Mouse (Mus musculus): ENCODE measurements at regions not wholly inside any gene's neighbourhood (a gene's known extent, or its start where the extent isn't known, plus 50 kb on each side); places are given as distances from the start of the nearest gene placed in this dataset.

- Histone ChIP-seq H3K36me3 (ENCODE audit: control insufficient read depth, insufficient read depth, low read length) (no peaks in the 10 kb centered on the region), H3K9me3 (replicated peaks; ENCODE audit: control insufficient read depth, low read length, poor library complexity, severe bottlenecking) (no peaks in the 10 kb centered on the region), H3K4me3 (ENCODE audit: low read depth, low read length) (no peak overlapping the region), H3K27me3 (ENCODE audit: control insufficient read depth, insufficient read depth, low read depth, low read length) (no peaks in the 10 kb centered on the region), H3K9ac (ENCODE audit: low read depth, low read length) (no peak overlapping the region), H3K4me2 (ENCODE audit: low read length) (no peak overlapping the region), H3K27ac (ENCODE audit: low read length) (no peak overlapping the region), H3K4me1 (ENCODE audit: control insufficient read depth, insufficient read depth, low read length) (no peaks in the 10 kb centered on the region)
- 90% methylated on average over 5 of the region's 5 CpGs for WGBS
- no peak for ATAC-seq
Measured at GRCm38 (mm10) chr14:76964046-76964445, 72.5 kb upstream of the Ccdc122 start.

DNA sequence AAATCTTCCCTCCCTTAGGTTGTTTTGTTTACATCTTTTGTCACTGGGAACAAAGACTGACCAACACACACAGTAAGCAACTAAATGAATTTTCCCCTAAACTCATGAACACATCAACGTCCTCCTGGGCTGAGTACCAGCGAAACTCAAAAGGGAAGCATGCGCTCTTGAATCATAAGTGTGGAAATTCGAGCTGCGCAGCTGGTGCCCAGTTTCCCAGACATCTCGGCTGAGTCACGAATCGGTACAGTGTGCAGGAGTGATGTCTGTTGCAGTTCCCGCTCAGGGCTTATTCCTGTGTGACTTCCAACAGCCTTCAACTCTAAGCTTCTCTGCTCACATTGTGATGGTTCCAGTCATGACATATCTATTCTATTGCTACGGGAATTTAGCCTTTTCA, 77.7 kb upstream of the Ccdc122 start:
- Histone ChIP-seq H3K9me3 (replicated peaks; ENCODE audit: control insufficient read depth, low read length, poor library complexity, severe bottlenecking) (no peaks in the 10 kb centered on the region), H3K36me3 (ENCODE audit: control insufficient read depth, insufficient read depth, low read length) (no peaks in the 10 kb centered on the region)
- 79% methylated on average over 10 of the region's 10 CpGs for WGBS

DNA sequence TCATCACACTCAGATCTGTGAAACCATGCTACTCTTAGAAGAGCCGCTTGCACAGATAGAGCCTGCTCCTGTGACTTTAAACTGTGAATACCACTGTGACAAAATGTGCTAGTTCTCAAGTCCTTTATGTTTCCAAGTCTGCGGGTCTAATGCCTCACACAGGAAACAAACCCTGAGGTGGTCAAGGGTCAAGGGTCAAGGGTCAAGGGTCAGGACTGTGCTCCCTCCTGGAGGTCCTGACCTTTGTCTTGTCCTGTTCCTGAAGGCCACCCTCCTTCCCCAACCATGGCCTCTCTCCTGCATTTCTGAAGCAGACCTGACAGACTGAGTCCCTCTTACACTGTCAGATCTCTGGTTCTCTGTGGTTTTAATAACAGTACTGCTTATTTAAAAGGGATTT, 79.4 kb upstream of the Ccdc122 start:
- 40% methylated on average over 2 of the region's 2 CpGs for WGBS
- ATAC-seq = no peak

More for the DNA sequence above, 77.7 kb upstream of the Ccdc122 start:
- Histone ChIP-seq H3K27me3 (ENCODE audit: control insufficient read depth, insufficient read depth, low read depth, low read length) (no peaks in the 10 kb centered on the region), H3K4me1 (ENCODE audit: control insufficient read depth, insufficient read depth, low read length) (no peaks in the 10 kb centered on the region), H3K9ac (ENCODE audit: low read depth, low read length) (no peak overlapping the region), H3K4me2 (ENCODE audit: low read length) (no peak overlapping the region), H3K4me3 (ENCODE audit: low read depth, low read length) (no peak overlapping the region), H3K27ac (ENCODE audit: low read length) (no peak overlapping the region)
- no peak for ATAC-seq

DNA sequence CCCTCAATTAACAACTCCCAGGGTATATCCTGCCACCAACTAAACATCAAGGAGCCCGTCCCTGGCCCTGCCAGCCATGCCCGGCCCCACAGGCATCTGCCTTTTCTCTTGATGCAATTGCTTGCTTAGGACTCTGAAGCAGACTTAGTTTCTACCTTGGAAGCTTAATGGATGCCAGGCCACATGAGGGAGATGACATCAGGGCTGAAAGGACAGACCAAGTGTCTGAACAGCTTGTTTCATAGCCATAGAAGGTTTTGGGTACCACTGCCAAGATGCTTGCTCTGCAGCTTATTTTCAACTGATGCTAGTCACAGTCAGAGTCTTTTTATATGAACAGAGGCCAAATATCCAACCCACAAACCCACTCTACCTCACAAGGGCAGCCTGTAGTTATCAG, 83.4 kb upstream of the Ccdc122 start:
- Histone ChIP-seq H3K4me2 (ENCODE audit: low read length) (no peak overlapping the region), H3K36me3 (ENCODE audit: control insufficient read depth, insufficient read depth, low read length) (no peaks in the 10 kb centered on the region), H3K27ac (ENCODE audit: low read length) (no peak overlapping the region), H3K27me3 (ENCODE audit: control insufficient read depth, insufficient read depth, low read depth, low read length) (no peaks in the 10 kb centered on the region), H3K4me1 (ENCODE audit: control insufficient read depth, insufficient read depth, low read length) (peaks cover 10% of the 10 kb centered on the region), H3K9me3 (replicated peaks; ENCODE audit: control insufficient read depth, low read length, poor library complexity, severe bottlenecking) (no peaks in the 10 kb centered on the region), H3K4me3 (ENCODE audit: low read depth, low read length) (no peak overlapping the region), H3K9ac (ENCODE audit: low read depth, low read length) (no peak overlapping the region)
- 90% methylated on average over 2 of the region's 2 CpGs for WGBS
- ATAC-seq = no peak

More for the DNA sequence above, 79.4 kb upstream of the Ccdc122 start:
- H3K4me1 ChIP-seq (ENCODE audit: control insufficient read depth, insufficient read depth, low read length) = no peaks in the 10 kb centered on the region
- H3K27me3 ChIP-seq (ENCODE audit: control insufficient read depth, insufficient read depth, low read depth, low read length) = no peaks in the 10 kb centered on the region
- H3K4me3 ChIP-seq (ENCODE audit: low read depth, low read length) = no peak overlapping the region
- no peak overlapping the region for H3K27ac ChIP-seq (ENCODE audit: low read length)
- no peak overlapping the region for H3K4me2 ChIP-seq (ENCODE audit: low read length)
- no peaks in the 10 kb centered on the region for H3K9me3 ChIP-seq (replicated peaks; ENCODE audit: control insufficient read depth, low read length, poor library complexity, severe bottlenecking)
- H3K36me3 ChIP-seq (ENCODE audit: control insufficient read depth, insufficient read depth, low read length) = no peaks in the 10 kb centered on the region
- H3K9ac ChIP-seq (ENCODE audit: low read depth, low read length) = no peak overlapping the region

- no peaks in the 10 kb centered on the region for H3K36me3 ChIP-seq (ENCODE audit: control insufficient read depth, insufficient read depth, low read length)
- H3K27me3 ChIP-seq (ENCODE audit: control insufficient read depth, insufficient read depth, low read depth, low read length) = no peaks in the 10 kb centered on the region
- peaks cover 12% of the 10 kb centered on the region for H3K4me1 ChIP-seq (ENCODE audit: control insufficient read depth, insufficient read depth, low read length)
- H3K4me3 ChIP-seq (ENCODE audit: low read depth, low read length) = no peak overlapping the region
- no peak overlapping the region for H3K4me2 ChIP-seq (ENCODE audit: low read length)
- H3K9ac ChIP-seq (ENCODE audit: low read depth, low read length) = no peak overlapping the region
- no peak overlapping the region for H3K27ac ChIP-seq (ENCODE audit: low read length)
- no peak for ATAC-seq
- no peaks in the 10 kb centered on the region for H3K9me3 ChIP-seq (replicated peaks; ENCODE audit: control insufficient read depth, low read length, poor library complexity, severe bottlenecking)
- WGBS = 68% methylated on average over 4 of the region's 4 CpGs
Measured at GRCm38 (mm10) chr14:76951450-76951849, 85.1 kb upstream of the Ccdc122 start.

DNA sequence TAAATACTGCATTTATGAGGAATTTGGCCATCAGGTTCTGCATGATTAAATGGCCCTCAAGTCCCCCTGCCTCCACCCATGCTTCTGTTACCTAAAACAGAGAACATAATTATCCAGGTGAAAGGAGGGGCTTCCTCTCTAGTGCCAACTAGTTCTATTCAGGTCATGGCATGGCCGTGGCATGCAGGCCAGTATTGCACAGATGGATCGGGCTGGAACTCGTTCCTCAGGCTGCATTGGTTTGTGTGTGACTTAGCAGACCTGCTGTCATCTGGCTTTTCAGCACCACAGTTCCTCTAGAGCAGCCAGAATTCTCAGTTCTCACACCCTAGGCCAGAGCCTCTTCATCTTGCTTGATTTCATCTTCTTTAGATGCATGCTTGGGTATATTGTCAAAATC, 87.2 kb upstream of the Ccdc122 start:
- H3K36me3 ChIP-seq (ENCODE audit: control insufficient read depth, insufficient read depth, low read length) = no peaks in the 10 kb centered on the region
- no peak overlapping the region for H3K27ac ChIP-seq (ENCODE audit: low read length)
- H3K4me1 ChIP-seq (ENCODE audit: control insufficient read depth, insufficient read depth, low read length) = peaks cover 12% of the 10 kb centered on the region
- no peaks in the 10 kb centered on the region for H3K27me3 ChIP-seq (ENCODE audit: control insufficient read depth, insufficient read depth, low read depth, low read length)
- H3K9me3 ChIP-seq (replicated peaks; ENCODE audit: control insufficient read depth, low read length, poor library complexity, severe bottlenecking) = no peaks in the 10 kb centered on the region
- H3K9ac ChIP-seq (ENCODE audit: low read depth, low read length) = no peak overlapping the region
- no peak overlapping the region for H3K4me3 ChIP-seq (ENCODE audit: low read depth, low read length)
- 75% methylated on average over 3 of the region's 3 CpGs for WGBS
- no peak overlapping the region for H3K4me2 ChIP-seq (ENCODE audit: low read length)
- ATAC-seq = no peak

GRCm38 (mm10) chr14:76948948-76949347, 87.6 kb upstream of the Ccdc122 start:
- Histone ChIP-seq H3K36me3 (ENCODE audit: control insufficient read depth, insufficient read depth, low read length) (no peaks in the 10 kb centered on the region), H3K27me3 (ENCODE audit: control insufficient read depth, insufficient read depth, low read depth, low read length) (no peaks in the 10 kb centered on the region), H3K9ac (ENCODE audit: low read depth, low read length) (no peak overlapping the region), H3K27ac (ENCODE audit: low read length) (no peak overlapping the region), H3K4me2 (ENCODE audit: low read length) (no peak overlapping the region), H3K9me3 (replicated peaks; ENCODE audit: control insufficient read depth, low read length, poor library complexity, severe bottlenecking) (no peaks in the 10 kb centered on the region), H3K4me3 (ENCODE audit: low read depth, low read length) (no peak overlapping the region), H3K4me1 (ENCODE audit: control insufficient read depth, insufficient read depth, low read length) (peaks cover 12% of the 10 kb centered on the region)
- 36% methylated on average over 3 of the region's 3 CpGs for WGBS
- ATAC-seq = no peak

- no peak for ATAC-seq
- Histone ChIP-seq H3K4me3 (ENCODE audit: low read depth, low read length) (no peak overlapping the region), H3K4me2 (ENCODE audit: low read length) (no peak overlapping the region), H3K9ac (ENCODE audit: low read depth, low read length) (no peak overlapping the region), H3K9me3 (replicated peaks; ENCODE audit: control insufficient read depth, low read length, poor library complexity, severe bottlenecking) (no peaks in the 10 kb centered on the region), H3K27ac (ENCODE audit: low read length) (no peak overlapping the region), H3K27me3 (ENCODE audit: control insufficient read depth, insufficient read depth, low read depth, low read length) (no peaks in the 10 kb centered on the region), H3K4me1 (ENCODE audit: control insufficient read depth, insufficient read depth, low read length) (peaks cover 12% of the 10 kb centered on the region), H3K36me3 (ENCODE audit: control insufficient read depth, insufficient read depth, low read length) (no peaks in the 10 kb centered on the region)
- WGBS = 47% methylated on average over 6 of the region's 6 CpGs
Measured at GRCm38 (mm10) chr14:76948481-76948880, 88.1 kb upstream of the Ccdc122 start.

DNA sequence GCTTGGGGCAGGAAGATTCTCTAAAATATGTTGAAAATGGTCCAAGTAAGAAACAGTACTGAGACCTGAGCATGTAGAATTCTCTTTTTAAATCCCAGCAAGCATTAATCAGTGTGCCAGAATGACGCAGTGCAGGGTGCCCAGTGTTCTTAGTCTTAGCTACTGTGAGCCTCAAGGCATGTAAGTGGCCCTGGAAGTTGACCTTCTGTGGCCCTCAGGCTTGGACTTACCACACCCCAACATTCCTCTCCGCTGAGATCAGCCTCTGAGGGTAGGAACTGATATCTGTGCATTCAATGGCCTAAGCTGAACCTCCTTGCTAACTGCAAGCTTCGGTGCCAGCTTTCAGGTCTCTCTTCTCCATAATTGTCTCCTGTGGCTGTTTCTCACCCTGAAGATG, 89.4 kb upstream of the Ccdc122 start:
- no peak overlapping the region for H3K4me3 ChIP-seq (ENCODE audit: low read depth, low read length)
- H3K4me2 ChIP-seq (ENCODE audit: low read length) = no peak overlapping the region
- no peaks in the 10 kb centered on the region for H3K36me3 ChIP-seq (ENCODE audit: control insufficient read depth, insufficient read depth, low read length)
- no peak overlapping the region for H3K9ac ChIP-seq (ENCODE audit: low read depth, low read length)
- ATAC-seq = no peak
- H3K4me1 ChIP-seq (ENCODE audit: control insufficient read depth, insufficient read depth, low read length) = peaks cover 12% of the 10 kb centered on the region
- 68% methylated on average over 3 of the region's 3 CpGs for WGBS
- no peak overlapping the region for H3K27ac ChIP-seq (ENCODE audit: low read length)
- no peaks in the 10 kb centered on the region for H3K27me3 ChIP-seq (ENCODE audit: control insufficient read depth, insufficient read depth, low read depth, low read length)
- H3K9me3 ChIP-seq (replicated peaks; ENCODE audit: control insufficient read depth, low read length, poor library complexity, severe bottlenecking) = no peaks in the 10 kb centered on the region

DNA sequence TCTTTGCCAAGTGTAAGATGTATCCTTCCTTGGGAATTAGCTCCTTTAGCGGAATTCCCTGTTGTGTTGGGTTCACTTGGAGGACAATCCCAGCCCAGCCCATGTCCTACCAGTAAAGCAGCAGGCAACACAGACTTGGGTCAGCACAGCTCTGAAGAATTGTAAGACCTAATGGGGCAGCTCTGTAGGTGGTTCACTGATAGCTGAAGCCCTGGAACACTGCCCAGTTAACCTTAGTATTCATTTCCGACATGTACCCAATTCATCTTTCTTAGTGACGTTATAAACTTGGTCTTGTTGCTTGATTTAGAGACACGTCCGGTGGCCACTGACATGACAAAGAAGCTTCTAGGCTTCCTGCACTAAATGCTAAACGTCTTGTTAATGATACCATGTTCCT, 90.9 kb upstream of the Ccdc122 start:
- H3K4me2 ChIP-seq (ENCODE audit: low read length) = no peak overlapping the region
- no peak for ATAC-seq
- WGBS = 79% methylated on average over 6 of the region's 6 CpGs

More for the DNA sequence above, 90.9 kb upstream of the Ccdc122 start:
- H3K27me3 ChIP-seq (ENCODE audit: control insufficient read depth, insufficient read depth, low read depth, low read length) = no peaks in the 10 kb centered on the region
- H3K36me3 ChIP-seq (ENCODE audit: control insufficient read depth, insufficient read depth, low read length) = no peaks in the 10 kb centered on the region
- no peak overlapping the region for H3K4me3 ChIP-seq (ENCODE audit: low read depth, low read length)
- H3K4me1 ChIP-seq (ENCODE audit: control insufficient read depth, insufficient read depth, low read length) = peaks cover 12% of the 10 kb centered on the region
- no peaks in the 10 kb centered on the region for H3K9me3 ChIP-seq (replicated peaks; ENCODE audit: control insufficient read depth, low read length, poor library complexity, severe bottlenecking)
- H3K27ac ChIP-seq (ENCODE audit: low read length) = no peak overlapping the region
- H3K9ac ChIP-seq (ENCODE audit: low read depth, low read length) = no peak overlapping the region
